Mouse (Mus musculus) forebrain, embryonic 13.5 days (tissue): ENCODE measurements at regions not wholly inside any gene's neighbourhood (a gene's known extent, or its start where the extent isn't known, plus 50 kb on each side); places are given as distances from the start of the nearest gene placed in this dataset.
A peak's percentile ranks its signal among the peaks of the same experiment; 100 is the strongest.

Experiments
- ATAC-seq: fragments of 200-750 bp; cut with Nextera tagmentation; 2 replicates; pipeline ENCODE4 v1.8.0; 2017
- H3K27ac ChIP-seq: fragments of 300-500 bp; sonication (generic); 2 replicates; pipeline ENCODE4 v1.5.1; 2015; ENCODE audit warnings: inconsistent platforms, mild to moderate bottlenecking, moderate library complexity
- H3K27me3 ChIP-seq: fragments of 300-500 bp; sonication (generic); 2 replicates; pipeline ENCODE4 v1.6.1; 2015; ENCODE audit warnings: mild to moderate bottlenecking, inconsistent platforms
- H3K36me3 ChIP-seq: fragments of 300-500 bp; sonication (generic); 2 replicates; pipeline ENCODE4 v1.6.1; 2015; ENCODE audit warnings: mild to moderate bottlenecking, inconsistent platforms; ENCODE audit not compliant: poor library complexity, severe bottlenecking
- H3K4me1 ChIP-seq: fragments of 300-500 bp; sonication (generic); 2 replicates; pipeline ENCODE4 v1.6.1; 2015; ENCODE audit warnings: inconsistent platforms
- H3K4me2 ChIP-seq: fragments of 300-500 bp; sonication (generic); 2 replicates; pipeline ENCODE4 v1.6.1; 2015; ENCODE audit warnings: inconsistent platforms, mild to moderate bottlenecking, moderate library complexity
- H3K4me3 ChIP-seq: fragments of 300-500 bp; sonication (generic); 2 replicates; pipeline ENCODE4 v1.5.1; 2015; ENCODE audit warnings: mild to moderate bottlenecking, inconsistent platforms
- H3K9ac ChIP-seq: fragments of 300-500 bp; sonication (generic); 2 replicates; pipeline ENCODE4 v1.6.1; 2015; ENCODE audit warnings: mild to moderate bottlenecking, inconsistent platforms
- H3K9me3 ChIP-seq: fragments of 300-500 bp; sonication (generic); replicated peaks from 2 replicates; pipeline ENCODE4 v1.6.1; 2016; ENCODE audit warnings: inconsistent platforms
- WGBS: fragments of 180-500 bp; shearing (Covaris S2); methylation state at CpG from one replicate; pipeline ENCODE4 v1.1.7; 2015; 5-methylcytosine and 5-hydroxymethylcytosine counted together

GRCm38 (mm10) chr8:6648083-6648482 is 1542.9 kb upstream of the Slc10a2 start:
- Histone ChIP-seq H3K4me3 (no peak overlapping the region), H3K27ac (no peak overlapping the region), H3K4me2 (no peak overlapping the region), H3K9ac (no peak overlapping the region), H3K27me3 (no peaks in the 10 kb centered on the region), H3K4me1 (no peaks in the 10 kb centered on the region), H3K36me3 (no peaks in the 10 kb centered on the region), H3K9me3 (no peaks in the 10 kb centered on the region)
- no peak for ATAC-seq

GRCm38 (mm10) chr8:6645287-6645957 is 1540.3 kb upstream of the Slc10a2 start:
- no peak overlapping the region for H3K4me2 ChIP-seq
- no peaks in the 10 kb centered on the region for H3K4me1 ChIP-seq
- no peak overlapping the region for H3K4me3 ChIP-seq
- ATAC-seq: peak; percentile 82
- peak overlapping the region; percentile 59 for H3K27ac ChIP-seq
- no peak overlapping the region for H3K9ac ChIP-seq
- 77% methylated on average over 5 of the region's 5 CpGs for WGBS
- H3K9me3 ChIP-seq: no peaks in the 10 kb centered on the region
- H3K27me3 ChIP-seq: no peaks in the 10 kb centered on the region
- no peaks in the 10 kb centered on the region for H3K36me3 ChIP-seq

GRCm38 (mm10) chr8:6644396-6644795 is 1539.2 kb upstream of the Slc10a2 start:
- no peaks in the 10 kb centered on the region for H3K36me3 ChIP-seq
- no peak overlapping the region for H3K4me3 ChIP-seq
- H3K4me2 ChIP-seq: no peak overlapping the region
- 53% methylated on average over 2 of the region's 2 CpGs for WGBS
- no peaks in the 10 kb centered on the region for H3K9me3 ChIP-seq
- no peaks in the 10 kb centered on the region for H3K4me1 ChIP-seq
- peak; percentile 70; the same call in 1 of the 2 replicates for ATAC-seq
- no peak overlapping the region for H3K27ac ChIP-seq
- no peak overlapping the region for H3K9ac ChIP-seq
- H3K27me3 ChIP-seq: no peaks in the 10 kb centered on the region

- 71% methylated on average over 8 of the region's 8 CpGs for WGBS
- no peak for ATAC-seq
- no peaks in the 10 kb centered on the region for H3K36me3 ChIP-seq
- H3K9me3 ChIP-seq: no peaks in the 10 kb centered on the region
- H3K27me3 ChIP-seq: no peaks in the 10 kb centered on the region
- H3K4me2 ChIP-seq: no peak overlapping the region
- H3K27ac ChIP-seq: no peak overlapping the region
- no peaks in the 10 kb centered on the region for H3K4me1 ChIP-seq
- H3K4me3 ChIP-seq: no peak overlapping the region
- H3K9ac ChIP-seq: no peak overlapping the region
Observed at GRCm38 (mm10) chr8:6627009-6627557, 1521.9 kb upstream of the Slc10a2 start.

- Histone ChIP-seq H3K4me3 (no peak overlapping the region), H3K9me3 (no peaks in the 10 kb centered on the region), H3K4me1 (peaks cover 20% of the 10 kb centered on the region), H3K9ac (no peak overlapping the region), H3K27ac (no peak overlapping the region), H3K36me3 (no peaks in the 10 kb centered on the region), H3K4me2 (no peak overlapping the region), H3K27me3 (no peaks in the 10 kb centered on the region)
- WGBS: 52% methylated on average over 2 of the region's 2 CpGs
- no peak for ATAC-seq
Observed at GRCm38 (mm10) chr8:6608891-6609290, 1503.7 kb upstream of the Slc10a2 start.

GRCm38 (mm10) chr8:6606854-6607535 is 1501.8 kb upstream of the Slc10a2 start:
- Histone ChIP-seq H3K4me3 (no peak overlapping the region), H3K4me1 (peaks cover 23% of the 10 kb centered on the region), H3K27ac (peak overlapping the region; percentile 64), H3K27me3 (no peaks in the 10 kb centered on the region), H3K36me3 (no peaks in the 10 kb centered on the region), H3K9me3 (no peaks in the 10 kb centered on the region), H3K4me2 (no peak overlapping the region), H3K9ac (no peak overlapping the region)
- peak; percentile 95 for ATAC-seq
- WGBS: 3% methylated on average over 9 of the region's 9 CpGs

- H3K27me3 ChIP-seq: no peaks in the 10 kb centered on the region
- ATAC-seq: peak; percentile 74
- H3K9me3 ChIP-seq: no peaks in the 10 kb centered on the region
- WGBS: 23% methylated on average over 5 of the region's 5 CpGs
- peak overlapping the region; percentile 8 for H3K27ac ChIP-seq
- no peak overlapping the region for H3K4me2 ChIP-seq
- H3K9ac ChIP-seq: no peak overlapping the region
- H3K36me3 ChIP-seq: no peaks in the 10 kb centered on the region
- no peak overlapping the region for H3K4me3 ChIP-seq
- H3K4me1 ChIP-seq: peaks cover 23% of the 10 kb centered on the region
Observed at GRCm38 (mm10) chr8:6604232-6604804, 1499.2 kb upstream of the Slc10a2 start.

- Histone ChIP-seq H3K27me3 (no peaks in the 10 kb centered on the region), H3K4me2 (no peak overlapping the region), H3K9me3 (no peaks in the 10 kb centered on the region), H3K4me3 (no peak overlapping the region), H3K4me1 (no peaks in the 10 kb centered on the region), H3K36me3 (no peaks in the 10 kb centered on the region), H3K9ac (no peak overlapping the region), H3K27ac (no peak overlapping the region)
- no peak for ATAC-seq
Observed at GRCm38 (mm10) chr8:6590146-6590545, 1485.0 kb upstream of the Slc10a2 start.

- 89% methylated on average over 6 of the region's 6 CpGs for WGBS
Observed at GRCm38 (mm10) chr8:6583337-6584096, 1478.4 kb upstream of the Slc10a2 start.

GRCm38 (mm10) chr8:6582732-6583131 is 1477.6 kb upstream of the Slc10a2 start:
- no peak overlapping the region for H3K9ac ChIP-seq
- H3K27ac ChIP-seq: no peak overlapping the region
- H3K27me3 ChIP-seq: no peaks in the 10 kb centered on the region
- WGBS: 81% methylated on average over 3 of the region's 3 CpGs
- no peak for ATAC-seq
- no peak overlapping the region for H3K4me2 ChIP-seq
- H3K9me3 ChIP-seq: 0 out of 2 replicates have a peak, but pooled peaks cover 4% of the 10 kb centered on the region
- H3K36me3 ChIP-seq: no peaks in the 10 kb centered on the region
- H3K4me3 ChIP-seq: no peak overlapping the region
- H3K4me1 ChIP-seq: no peaks in the 10 kb centered on the region

More at GRCm38 (mm10) chr8:6583337-6584096, 1478.4 kb upstream of the Slc10a2 start:
- no peak for ATAC-seq
- H3K9me3 ChIP-seq: 0 out of 2 replicates have a peak, but pooled peaks cover 4% of the 10 kb centered on the region
- no peak overlapping the region for H3K9ac ChIP-seq
- H3K4me1 ChIP-seq: no peaks in the 10 kb centered on the region
- H3K27ac ChIP-seq: no peak overlapping the region
- no peaks in the 10 kb centered on the region for H3K27me3 ChIP-seq
- no peaks in the 10 kb centered on the region for H3K36me3 ChIP-seq
- no peak overlapping the region for H3K4me2 ChIP-seq
- no peak overlapping the region for H3K4me3 ChIP-seq

GRCm38 (mm10) chr8:6577868-6578634 is 1472.9 kb upstream of the Slc10a2 start:
- WGBS: 68% methylated on average over 4 of the region's 4 CpGs
- no peak overlapping the region for H3K4me2 ChIP-seq
- H3K27ac ChIP-seq: no peak overlapping the region
- H3K4me1 ChIP-seq: peaks cover 4% of the 10 kb centered on the region; the same call in 1 of the 2 replicates
- no peak overlapping the region for H3K9ac ChIP-seq
- no peak for ATAC-seq
- no peak overlapping the region for H3K4me3 ChIP-seq
- 0 out of 2 replicates have a peak, but pooled peaks cover 4% of the 10 kb centered on the region for H3K9me3 ChIP-seq
- no peaks in the 10 kb centered on the region for H3K27me3 ChIP-seq
- no peaks in the 10 kb centered on the region for H3K36me3 ChIP-seq
